Mouse (Mus musculus) cortical plate, adult 2 months (tissue): Measurements from ENCODE around the gene Gucy2c. TPM values are rescaled to one million over a fixed set of nuclear protein-coding genes. Genes with fewer than 3 reads are reported as not detected.

Experiments
- H3K27ac ChIP-seq: fragments of 200-500 bp; 2 replicates; pipeline ENCODE4 v1.5.1; 2012; ENCODE audit warnings: low read length, control low read depth, inconsistent platforms; ENCODE audit not compliant: insufficient read depth
- H3K4me1 ChIP-seq: fragments of 200-500 bp; 2 replicates; pipeline ENCODE4 v1.6.1; 2011; ENCODE audit warnings: low read length; ENCODE audit not compliant: control insufficient read depth, insufficient read depth
- H3K4me3 ChIP-seq: fragments of 200-500 bp; 2 replicates; pipeline ENCODE4 v1.5.1; 2011; ENCODE audit warnings: mild to moderate bottlenecking, low read length, control low read depth; ENCODE audit not compliant: insufficient read depth
- CTCF ChIP-seq: fragments of 200-500 bp; IDR thresholded peaks from 2 replicates; pipeline ENCODE4 v1.5.1; 2011; ENCODE audit warnings: mild to moderate bottlenecking, control low read depth, low read length; ENCODE audit not compliant: insufficient read depth; ENCODE audit errors: extremely low read depth
- POLR2A ChIP-seq: fragments of 200-500 bp; IDR thresholded peaks from 2 replicates; pipeline ENCODE4 v1.6.1; 2011; ENCODE audit warnings: mild to moderate bottlenecking, low read length, control low read depth; ENCODE audit not compliant: insufficient read depth; ENCODE audit errors: extremely low read depth
- polyA plus RNA-seq: library from polyadenylated mRNA; depleted of rRNA; stranded (reverse); fragments of >200 nt; gene quantifications from 2 replicates; pipeline ENCODE4 v1.2.3, GENCODE M21; 2012; rRNA removed

Gene Gucy2c
- polyA plus RNA-seq: 0.11 and 0.15 TPM in 2 replicates

DNA sequence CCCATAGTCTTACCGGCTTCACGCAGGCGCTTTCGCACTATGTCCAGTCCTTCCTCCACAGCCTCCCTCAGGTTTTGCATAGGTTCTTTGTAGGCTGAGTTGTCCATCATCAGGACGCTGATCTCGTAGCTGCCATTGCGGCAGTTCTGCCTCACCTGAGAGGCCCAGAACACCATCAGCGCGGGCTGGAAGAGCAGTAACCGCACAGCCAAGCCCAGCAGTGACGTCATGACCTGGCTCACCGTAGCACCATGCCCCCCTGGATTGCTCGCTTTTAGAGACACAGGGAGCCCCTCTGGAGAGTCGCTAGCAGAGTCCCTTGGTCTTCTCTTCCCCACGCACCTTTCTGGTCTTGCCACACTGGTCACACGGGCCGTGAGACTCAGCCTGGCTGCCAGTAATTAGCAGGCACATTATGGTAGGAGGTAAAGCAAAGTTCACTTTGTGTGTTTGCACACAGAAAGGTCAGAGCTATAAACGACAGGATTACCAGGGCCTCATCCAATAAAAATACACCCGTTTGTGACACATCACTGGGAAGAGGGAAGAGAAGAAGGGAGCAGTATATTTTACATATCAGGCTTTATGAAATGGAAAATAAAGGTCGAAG lies at the start of gene Gucy2c:
Gucy2c (minus strand) TSS at position 389 of the 610 bp plus-strand sequence.
- no peak within 1 kb of the TSS for H3K4me3 ChIP-seq
- no peak within 1 kb of the TSS for H3K27ac ChIP-seq
- H3K4me1 ChIP-seq: no peaks in the 10 kb centered on the region
- TF ChIP-seq CTCF: no peak
- TF ChIP-seq POLR2A: no peak

DNA sequence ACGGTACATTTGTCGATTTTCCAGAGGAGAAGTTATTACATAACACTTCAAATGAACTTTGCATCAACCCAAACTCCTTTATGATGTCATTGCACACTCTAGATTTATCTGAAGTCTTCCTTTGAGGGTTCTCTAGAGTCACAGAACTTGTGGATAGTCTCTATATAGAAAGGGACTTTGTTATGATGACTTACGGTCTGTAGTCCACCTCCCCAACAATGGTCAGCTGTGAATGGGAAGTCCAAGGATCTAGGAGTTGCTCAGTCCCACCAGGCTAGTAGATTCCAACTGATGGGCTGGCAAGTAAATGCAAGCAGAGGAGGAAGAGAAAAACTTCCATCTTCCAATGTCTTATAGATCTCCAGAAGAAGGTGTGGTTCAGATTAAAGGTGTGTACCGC lies 47.1 kb upstream of the Gucy2c start:
- TF ChIP-seq POLR2A (no peak), CTCF (no peak)
- no peak overlapping the region for H3K27ac ChIP-seq
- H3K4me1 ChIP-seq: no peaks in the 10 kb centered on the region
- peak overlapping the region; percentile 62; the same call in 1 of the 2 replicates for H3K4me3 ChIP-seq

DNA sequence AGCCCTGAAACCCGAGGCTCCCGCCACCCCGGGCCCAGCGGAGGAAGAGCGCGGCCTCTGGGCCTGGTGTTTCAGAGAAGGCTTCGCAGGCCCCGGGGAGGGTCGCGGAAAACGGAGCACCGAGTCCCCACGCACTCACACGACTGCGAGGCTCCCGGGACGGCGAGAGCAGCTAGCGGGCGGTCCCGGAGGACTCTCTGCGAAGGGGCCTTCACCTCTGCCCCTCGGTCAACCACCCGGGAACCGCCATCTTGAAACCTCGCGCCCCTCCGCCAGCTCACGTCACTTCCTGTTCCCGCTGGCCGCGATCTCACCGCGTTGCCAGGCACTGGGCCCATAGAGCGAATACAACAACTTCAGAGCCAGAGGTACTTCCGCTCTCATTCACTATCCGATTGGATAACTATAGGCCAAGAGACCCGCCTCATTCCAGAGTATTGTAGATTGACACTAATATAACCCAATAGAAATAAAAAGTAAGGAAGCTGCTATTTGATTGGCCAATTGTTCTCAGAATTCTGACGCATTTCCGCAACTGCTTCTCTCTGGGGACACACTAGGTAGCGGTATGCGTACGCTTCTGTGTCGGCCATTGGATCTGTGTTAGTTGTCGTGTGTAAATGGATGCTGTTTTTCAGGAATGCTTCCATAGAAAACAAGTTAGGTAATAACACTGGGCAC lies 46.5 kb upstream of the Gucy2c start, which contains the start of gene Wbp11:
Wbp11 (minus strand) TSS at position 353 of the 681 bp plus-strand sequence.
- no peaks in the 10 kb centered on the region for H3K4me1 ChIP-seq
- H3K27ac ChIP-seq: peak within 1 kb of the TSS; percentile 81
- H3K4me3 ChIP-seq: peak within 1 kb of the TSS; percentile 62
- TF ChIP-seq CTCF: peak; percentile 18; the same call in 1 of the 2 replicates
- TF ChIP-seq POLR2A: peak; percentile 95

DNA sequence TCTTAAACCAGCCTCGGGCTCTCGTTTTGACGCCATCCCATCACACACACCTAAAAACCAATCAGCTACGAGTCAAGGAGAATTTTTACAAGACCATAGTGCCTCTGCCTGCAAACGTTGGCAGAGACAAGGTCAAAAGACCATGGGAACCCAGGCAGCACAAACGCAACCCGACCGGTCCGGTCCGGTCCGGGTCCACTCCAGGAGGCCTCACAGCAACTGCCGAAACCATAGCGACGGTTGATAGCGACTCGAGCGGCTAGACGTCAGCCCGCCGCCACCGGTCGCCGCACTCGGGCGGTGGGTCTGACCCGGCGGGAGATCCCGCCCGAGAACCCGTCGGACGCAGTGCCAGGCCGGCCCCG lies 45.9 kb upstream of the Gucy2c start, which contains the start of gene BC049715:
BC049715 (plus strand) TSS at position 111 of the 365 bp plus-strand sequence.
- Histone ChIP-seq H3K4me3 (peak within 1 kb of the TSS; percentile 62), H3K4me1 (no peaks in the 10 kb centered on the region), H3K27ac (peak within 1 kb of the TSS; percentile 81)
- TF ChIP-seq CTCF: no peak
- no peak for TF ChIP-seq POLR2A

DNA sequence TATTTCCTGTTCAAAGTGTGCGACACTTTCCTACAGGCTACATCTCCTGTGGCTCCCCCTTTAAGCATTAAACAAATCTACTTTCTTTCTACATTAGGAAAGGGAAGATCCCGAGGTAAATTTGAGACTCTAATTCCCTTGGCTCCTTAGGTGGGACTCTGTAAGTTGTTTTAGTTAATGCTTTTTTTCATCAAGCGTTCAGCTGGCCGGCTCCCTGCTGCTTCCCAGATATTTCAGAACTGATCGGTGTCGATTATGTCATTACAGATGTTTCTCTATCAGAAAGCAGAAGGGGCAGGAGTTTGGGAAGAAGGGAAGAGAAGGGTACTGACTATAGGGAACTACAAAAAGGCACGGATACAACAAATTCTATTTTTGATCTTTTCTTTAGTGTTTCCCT lies 45.6 kb upstream of the Gucy2c start:
- Histone ChIP-seq H3K27ac (no peak overlapping the region), H3K4me3 (peak overlapping the region; percentile 62), H3K4me1 (no peaks in the 10 kb centered on the region)
- TF ChIP-seq CTCF: no peak
- no peak for TF ChIP-seq POLR2A

DNA sequence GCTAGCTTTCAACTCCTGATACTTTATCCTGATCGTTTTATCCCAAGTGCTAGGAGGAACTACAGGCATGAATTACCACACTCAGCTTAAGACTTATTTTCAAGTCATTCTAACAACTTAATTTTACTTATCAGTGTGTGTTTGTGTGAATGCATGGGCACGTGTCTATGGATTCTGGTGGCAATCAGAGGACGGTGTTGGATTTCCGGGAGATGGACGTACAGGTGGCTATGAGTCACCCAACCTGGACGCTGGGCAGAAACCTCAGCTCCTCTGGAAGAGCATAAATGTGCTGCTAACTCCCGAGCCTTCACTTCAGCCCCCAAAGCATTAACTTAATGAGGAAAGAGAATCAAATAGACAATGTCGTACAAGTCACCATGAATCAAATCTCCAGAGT lies 43.4 kb upstream of the Gucy2c start:
- Histone ChIP-seq H3K27ac (no peak overlapping the region), H3K4me1 (no peaks in the 10 kb centered on the region), H3K4me3 (no peak overlapping the region)
- TF ChIP-seq POLR2A: no peak
- TF ChIP-seq CTCF: no peak

DNA sequence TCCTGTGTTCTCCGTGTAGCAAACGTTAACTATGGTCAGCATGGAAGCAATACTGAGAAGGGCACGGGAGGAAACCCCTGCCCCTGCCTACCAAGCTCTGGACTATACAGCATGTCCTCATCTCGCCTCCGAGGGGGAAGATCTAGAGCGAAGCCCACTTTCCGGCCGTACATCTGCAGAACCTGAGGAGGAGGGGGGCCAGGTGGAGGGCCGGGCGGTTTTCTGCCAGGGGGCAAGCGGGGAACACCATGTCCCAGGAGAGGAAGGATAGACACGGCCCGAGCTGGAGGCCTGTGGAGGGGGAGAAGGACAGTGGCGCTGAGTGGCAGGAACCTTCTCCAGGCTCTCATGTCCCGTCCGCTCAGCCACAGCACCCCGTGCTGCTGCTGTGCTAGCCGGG lies 39.5 kb upstream of the Gucy2c start:
- H3K4me3 ChIP-seq: no peak overlapping the region
- no peak overlapping the region for H3K27ac ChIP-seq
- H3K4me1 ChIP-seq: peaks cover 5% of the 10 kb centered on the region
- TF ChIP-seq POLR2A (no peak), CTCF (no peak)

DNA sequence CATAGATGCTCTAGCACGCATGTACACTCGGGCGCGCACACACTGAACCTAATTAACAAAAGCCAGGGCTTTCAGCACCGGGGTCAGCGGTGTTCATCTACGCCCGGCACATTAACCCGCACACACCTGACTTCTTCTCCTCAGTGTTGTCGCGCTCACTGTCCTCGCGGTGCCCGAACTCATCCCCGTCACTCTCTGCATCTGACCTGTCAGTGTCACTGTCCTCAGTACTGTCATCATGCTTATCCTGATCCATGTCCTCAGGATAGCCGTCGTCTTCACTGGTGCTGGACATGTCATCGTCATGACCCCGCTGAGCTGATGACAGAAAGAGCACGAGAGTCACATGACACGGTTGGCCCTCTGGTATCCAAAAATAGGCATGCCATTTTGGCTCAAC lies 38.8 kb upstream of the Gucy2c start:
- Histone ChIP-seq H3K4me1 (peaks cover 5% of the 10 kb centered on the region), H3K4me3 (no peak overlapping the region), H3K27ac (no peak overlapping the region)
- TF ChIP-seq POLR2A (no peak), CTCF (no peak)

DNA sequence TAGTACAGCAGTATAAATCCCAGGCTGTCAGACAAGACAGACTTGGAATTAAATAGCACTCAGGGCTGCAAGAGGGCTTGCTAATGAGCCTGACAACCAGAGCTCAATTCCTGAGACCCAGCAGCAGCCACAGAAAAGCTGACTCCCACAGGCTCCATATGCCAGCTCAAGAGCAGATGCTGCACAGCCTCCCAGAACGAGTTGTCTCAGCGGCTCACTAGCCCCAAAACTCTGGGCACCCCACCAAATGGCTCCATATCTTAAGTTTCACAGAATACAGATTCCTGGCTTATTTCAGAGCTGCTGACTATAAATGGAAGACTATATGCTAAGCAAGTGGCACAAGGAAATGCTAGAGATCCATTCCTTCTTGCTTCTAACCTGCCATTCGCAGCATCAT lies 36.0 kb upstream of the Gucy2c start:
- TF ChIP-seq POLR2A (no peak; the same call in 1 of the 2 replicates), CTCF (no peak)
- Histone ChIP-seq H3K4me1 (peaks cover 5% of the 10 kb centered on the region), H3K27ac (peak overlapping the region; percentile 70; the same call in 1 of the 2 replicates)

DNA sequence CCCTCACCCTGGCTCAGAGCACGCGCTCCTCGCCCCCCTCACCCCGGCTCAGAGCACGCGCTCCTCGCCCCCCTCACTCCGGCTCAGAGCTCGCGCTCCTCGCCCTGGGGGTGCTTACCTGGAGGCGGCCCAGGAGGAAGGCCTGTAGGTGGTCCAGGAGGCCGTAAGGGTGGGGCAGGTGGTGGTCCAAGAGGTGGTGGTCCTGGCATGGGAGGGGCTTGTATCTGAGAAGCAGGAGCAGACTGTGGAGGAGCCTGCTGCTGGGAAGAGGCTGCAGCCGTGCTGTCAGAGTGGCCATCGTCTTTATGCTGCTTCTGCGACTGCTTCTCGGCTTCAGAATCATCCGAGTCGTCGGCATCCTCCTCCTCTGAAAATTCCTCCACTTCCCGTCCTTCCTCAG lies 35.3 kb upstream of the Gucy2c start:
- Histone ChIP-seq H3K4me1 (peaks cover 5% of the 10 kb centered on the region), H3K4me3 (no peak overlapping the region), H3K27ac (peak overlapping the region; percentile 90)
- no peak for TF ChIP-seq CTCF
- no peak for TF ChIP-seq POLR2A

More for the DNA sequence above, 36.0 kb upstream of the Gucy2c start:
- no peak overlapping the region for H3K4me3 ChIP-seq
